Mouse (Mus musculus) hindbrain, embryonic 13.5 days (tissue): ENCODE data around the gene Sytl1. TPM values are rescaled to one million over a fixed set of nuclear protein-coding genes. Genes with fewer than 3 reads are reported as not detected.

Source experiments
- ATAC-seq: fragments of 200-750 bp; cut with Nextera tagmentation; 2 replicates; pipeline ENCODE4 v1.8.0; 2017; ENCODE audit warnings: moderate TSS enrichment; ENCODE audit not compliant: low FRiP score
- H3K27ac ChIP-seq: fragments of 300-500 bp; sonication (generic); 2 replicates; pipeline ENCODE4 v1.5.1; 2015; ENCODE audit warnings: inconsistent platforms, mild to moderate bottlenecking, moderate library complexity
- H3K27me3 ChIP-seq: fragments of 300-500 bp; sonication (generic); 2 replicates; pipeline ENCODE4 v1.6.1; 2015; ENCODE audit warnings: mild to moderate bottlenecking, inconsistent platforms
- H3K36me3 ChIP-seq: fragments of 300-500 bp; sonication (generic); 2 replicates; pipeline ENCODE4 v1.6.1; 2015; ENCODE audit warnings: mild to moderate bottlenecking, inconsistent platforms
- H3K4me1 ChIP-seq: fragments of 300-500 bp; sonication (generic); replicated peaks from 2 replicates; pipeline ENCODE4 v1.6.1; 2015; ENCODE audit warnings: inconsistent platforms
- H3K4me2 ChIP-seq: fragments of 300-500 bp; sonication (generic); 2 replicates; pipeline ENCODE4 v1.6.1; 2015; ENCODE audit warnings: inconsistent platforms, mild to moderate bottlenecking, moderate library complexity
- H3K4me3 ChIP-seq: fragments of 300-500 bp; sonication (generic); 2 replicates; pipeline ENCODE4 v1.5.1; 2015; ENCODE audit warnings: mild to moderate bottlenecking, inconsistent platforms
- H3K9ac ChIP-seq: fragments of 300-500 bp; sonication (generic); 2 replicates; pipeline ENCODE4 v1.6.1; 2015; ENCODE audit warnings: mild to moderate bottlenecking, inconsistent platforms
- H3K9me3 ChIP-seq: fragments of 300-500 bp; sonication (generic); 2 replicates; pipeline ENCODE4 v1.6.1; 2016; ENCODE audit warnings: inconsistent platforms
- WGBS: fragments of 180-500 bp; shearing (Covaris S2); methylation state at CpG from one replicate; pipeline ENCODE4 v1.1.7; 2015; 5-methylcytosine and 5-hydroxymethylcytosine counted together
- polyA plus RNA-seq: library from polyadenylated mRNA; unstranded; fragments of >200 nt; fragmentation: Nextera tagmentation; extraction: Ambion mirVana; gene quantifications from 2 replicates; pipeline ENCODE4 v1.2.1, GENCODE M21; 2015

Sytl1 gene
- 0.41 and 0.69 TPM in 2 replicates for polyA plus RNA-seq

DNA sequence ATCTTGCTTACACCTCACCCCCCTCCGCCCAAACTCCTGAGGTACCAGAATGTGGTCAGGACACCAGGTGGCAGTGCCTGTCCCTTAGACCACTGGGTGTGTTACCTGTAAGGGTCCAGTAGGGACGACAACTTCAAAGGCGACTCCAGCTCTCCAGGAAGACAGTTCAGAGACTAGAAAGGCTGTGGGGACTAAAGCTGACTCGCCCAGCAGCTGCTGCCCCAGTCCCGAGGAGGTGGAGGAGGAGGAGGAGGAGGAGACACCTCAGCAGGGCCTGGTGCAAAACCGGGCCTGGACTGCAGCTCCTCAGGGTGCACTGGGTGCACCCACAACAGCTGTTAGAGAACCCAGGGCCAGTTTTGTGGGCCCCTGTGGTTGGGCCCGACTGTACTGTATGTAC is at the start of gene Sytl1:
Gene Sytl1 (minus strand): TSS at position 232 of the 400 bp plus-strand sequence.
- peaks cover 52% of the 10 kb centered on the region for H3K36me3 ChIP-seq

DNA sequence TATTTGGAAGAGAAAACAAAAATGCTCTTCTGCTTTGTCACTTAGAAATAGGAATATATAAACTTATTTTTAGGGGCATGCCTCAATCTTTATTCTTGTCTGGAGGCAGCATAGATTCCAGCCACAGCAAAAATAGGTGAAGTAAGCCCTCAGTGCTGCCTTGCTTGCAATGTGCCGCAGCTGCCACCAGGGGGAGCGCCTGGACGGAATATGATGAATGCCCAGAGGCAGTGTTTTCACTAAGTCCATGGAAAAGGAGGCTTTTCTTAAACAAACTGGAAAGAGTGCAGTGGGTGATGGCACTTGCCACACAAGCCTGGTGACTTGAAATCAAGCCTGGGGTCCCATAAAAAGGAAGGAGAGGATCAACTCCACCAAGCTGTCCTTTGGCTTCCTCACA is 47.0 kb upstream of the Sytl1 start:
- 0% methylated on average over 3 of the region's 3 CpGs for WGBS
- no peaks in the 10 kb centered on the region for H3K4me1 ChIP-seq
- peaks cover 26% of the 10 kb centered on the region for H3K36me3 ChIP-seq
- H3K9me3 ChIP-seq, result no peaks in the 10 kb centered on the region
- ATAC-seq, result no peak
- H3K27ac ChIP-seq, result no peak overlapping the region
- H3K4me3 ChIP-seq, result no peak overlapping the region
- H3K9ac ChIP-seq, result no peak overlapping the region
- H3K27me3 ChIP-seq, result no peaks in the 10 kb centered on the region
- no peak overlapping the region for H3K4me2 ChIP-seq

More for the DNA sequence above, at the start of gene Sytl1:
- Histone ChIP-seq H3K4me2 (no peak within 1 kb of the TSS), H3K27ac (no peak within 1 kb of the TSS), H3K27me3 (peaks cover 10% of the 10 kb centered on the region), H3K9me3 (no peaks in the 10 kb centered on the region), H3K9ac (no peak within 1 kb of the TSS), H3K4me3 (no peak within 1 kb of the TSS), H3K4me1 (no peaks in the 10 kb centered on the region; the same call in 1 of the 2 replicates)
- 45% methylated on average over 7 of the region's 7 CpGs for WGBS
- no peak for ATAC-seq

GRCm38 (mm10) chr4:133307331-133307730 is 44.4 kb upstream of the Sytl1 start:
- peaks cover 40% of the 10 kb centered on the region for H3K36me3 ChIP-seq
- WGBS, result 44% methylated on average over 3 of the region's 3 CpGs
- ATAC-seq, result no peak
- H3K9me3 ChIP-seq, result no peaks in the 10 kb centered on the region
- no peaks in the 10 kb centered on the region for H3K4me1 ChIP-seq
- no peaks in the 10 kb centered on the region for H3K27me3 ChIP-seq
- H3K4me2 ChIP-seq, result no peak overlapping the region
- H3K4me3 ChIP-seq, result no peak overlapping the region
- no peak overlapping the region for H3K27ac ChIP-seq
- peak overlapping the region; percentile 2; the same call in 1 of the 2 replicates for H3K9ac ChIP-seq

DNA sequence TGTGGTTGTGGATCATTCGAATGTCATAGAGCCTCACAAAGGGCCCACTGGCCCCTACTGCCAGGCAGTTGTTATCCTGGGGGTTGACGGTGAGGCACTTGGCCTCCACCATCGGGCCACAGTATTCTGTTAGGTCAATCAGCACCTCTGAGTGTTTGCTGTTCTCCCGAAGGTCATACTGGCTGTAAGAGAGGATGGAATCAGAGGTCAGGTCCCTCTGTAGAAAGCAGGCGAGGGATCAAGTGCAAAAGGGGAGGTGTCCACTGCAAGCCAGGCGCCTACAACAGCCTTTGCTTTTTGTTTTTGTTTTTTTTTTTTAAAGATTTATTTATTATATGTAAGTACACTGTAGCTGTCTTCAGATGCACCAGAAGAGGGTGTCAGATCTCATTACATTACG is 42.9 kb upstream of the Sytl1 start:
- H3K36me3 ChIP-seq, result peaks cover 48% of the 10 kb centered on the region
- H3K27ac ChIP-seq, result no peak overlapping the region
- H3K9me3 ChIP-seq, result no peaks in the 10 kb centered on the region
- H3K4me2 ChIP-seq, result no peak overlapping the region
- peaks cover 3% of the 10 kb centered on the region; the same call in 1 of the 2 replicates for H3K4me1 ChIP-seq
- WGBS, result 92% methylated on average over 7 of the region's 7 CpGs
- no peak for ATAC-seq
- H3K4me3 ChIP-seq, result no peak overlapping the region
- no peaks in the 10 kb centered on the region for H3K27me3 ChIP-seq
- H3K9ac ChIP-seq, result no peak overlapping the region

DNA sequence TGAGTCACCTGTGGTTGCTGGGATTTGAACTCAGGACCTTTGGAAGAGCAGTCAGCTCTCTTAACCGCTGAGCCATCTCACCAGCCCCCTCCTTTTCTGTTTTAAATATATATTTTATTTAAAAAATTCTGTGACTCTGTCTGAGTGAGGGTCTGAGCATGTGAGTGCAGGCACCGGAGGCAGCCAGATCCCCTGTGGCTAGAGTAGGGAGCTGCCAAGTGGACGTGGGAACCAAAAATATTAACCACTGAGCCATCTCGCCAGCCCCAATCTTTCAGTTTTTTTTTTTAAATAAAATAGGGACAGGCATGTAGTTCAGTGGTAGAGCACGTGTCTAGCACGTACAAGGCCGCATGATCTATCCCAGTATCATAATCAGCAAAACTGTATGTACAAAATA is 41.9 kb upstream of the Sytl1 start:
- no peaks in the 10 kb centered on the region for H3K27me3 ChIP-seq
- H3K9me3 ChIP-seq, result no peaks in the 10 kb centered on the region
- H3K4me1 ChIP-seq, result peaks cover 12% of the 10 kb centered on the region
- H3K4me3 ChIP-seq, result no peak overlapping the region
- no peak for ATAC-seq
- peaks cover 58% of the 10 kb centered on the region for H3K36me3 ChIP-seq
- 92% methylated on average over 7 of the region's 7 CpGs for WGBS
- no peak overlapping the region for H3K27ac ChIP-seq
- H3K9ac ChIP-seq, result no peak overlapping the region
- H3K4me2 ChIP-seq, result no peak overlapping the region

GRCm38 (mm10) chr4:133302668-133303067 is 39.8 kb upstream of the Sytl1 start:
- 90% methylated on average over 5 of the region's 5 CpGs for WGBS
- H3K36me3 ChIP-seq, result peaks cover 50% of the 10 kb centered on the region

DNA sequence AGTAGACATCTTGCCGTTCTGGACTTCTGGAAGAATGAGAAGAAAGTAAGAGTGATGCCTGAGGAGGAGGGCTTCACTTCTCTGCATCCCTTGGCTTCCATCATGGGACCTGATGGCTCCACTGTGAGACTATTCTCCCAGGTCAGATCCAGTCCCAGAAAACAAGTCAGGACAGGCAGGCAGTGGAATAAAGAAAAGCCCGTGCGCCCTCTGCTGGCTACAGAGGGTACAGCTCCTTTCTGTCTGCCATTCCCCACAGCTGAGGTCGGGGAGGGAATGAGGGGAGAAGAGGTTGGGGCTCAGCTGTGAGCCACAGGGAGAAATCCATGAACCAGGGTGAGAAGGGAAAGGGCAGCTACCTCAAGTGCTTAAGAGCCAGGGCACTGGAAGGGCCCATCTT is 38.9 kb upstream of the Sytl1 start:
- Histone ChIP-seq H3K27ac (peak overlapping the region; percentile 60), H3K4me2 (no peak overlapping the region), H3K4me1 (peaks cover 39% of the 10 kb centered on the region), H3K9ac (no peak overlapping the region), H3K4me3 (no peak overlapping the region), H3K9me3 (no peaks in the 10 kb centered on the region), H3K27me3 (no peaks in the 10 kb centered on the region), H3K36me3 (peaks cover 52% of the 10 kb centered on the region)
- no peak for ATAC-seq
- WGBS, result 22% methylated on average over 4 of the region's 4 CpGs

More at GRCm38 (mm10) chr4:133302668-133303067, 39.8 kb upstream of the Sytl1 start:
- H3K4me1 ChIP-seq, result peaks cover 33% of the 10 kb centered on the region
- no peak for ATAC-seq
- H3K9ac ChIP-seq, result 0 out of 2 replicates have a peak overlapping the region, but pooled peaks have one; percentile 3
- H3K4me2 ChIP-seq, result no peak overlapping the region
- no peak overlapping the region for H3K4me3 ChIP-seq
- no peaks in the 10 kb centered on the region for H3K9me3 ChIP-seq
- H3K27me3 ChIP-seq, result no peaks in the 10 kb centered on the region
- H3K27ac ChIP-seq, result no peak overlapping the region

GRCm38 (mm10) chr4:133300421-133300820 is 37.5 kb upstream of the Sytl1 start:
- 90% methylated on average over 11 of the region's 11 CpGs for WGBS
- Histone ChIP-seq H3K4me2 (no peak overlapping the region), H3K9ac (peak overlapping the region; percentile 36; the same call in 1 of the 2 replicates), H3K27me3 (no peaks in the 10 kb centered on the region), H3K4me3 (no peak overlapping the region), H3K9me3 (no peaks in the 10 kb centered on the region), H3K27ac (peak overlapping the region; percentile 83), H3K36me3 (peaks cover 61% of the 10 kb centered on the region), H3K4me1 (peaks cover 39% of the 10 kb centered on the region)
- no peak for ATAC-seq

DNA sequence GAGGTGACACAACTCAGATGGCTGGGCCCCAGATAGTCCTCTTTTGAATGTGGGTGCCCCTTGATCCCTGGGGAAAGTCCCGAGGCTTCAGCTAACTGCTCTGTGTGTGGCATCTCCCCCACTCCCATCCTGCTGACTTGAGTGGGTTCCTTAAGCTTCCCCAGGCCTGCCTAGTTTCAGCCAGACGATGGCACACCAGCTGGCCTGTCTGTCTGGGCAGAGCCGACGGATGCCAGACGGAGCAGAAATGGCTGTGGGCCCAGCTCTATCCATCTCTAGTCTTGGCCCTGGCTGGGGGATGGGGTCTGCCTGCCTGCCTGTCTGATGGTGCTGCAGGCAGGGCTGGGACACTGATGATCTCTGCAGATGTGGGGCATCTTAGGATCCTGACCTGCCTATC is 36.8 kb upstream of the Sytl1 start:
- H3K9ac ChIP-seq, result peak overlapping the region; percentile 59
- no peaks in the 10 kb centered on the region for H3K9me3 ChIP-seq
- peak overlapping the region; percentile 83 for H3K27ac ChIP-seq
- no peak overlapping the region for H3K4me2 ChIP-seq
- H3K36me3 ChIP-seq, result peaks cover 65% of the 10 kb centered on the region
- H3K4me3 ChIP-seq, result no peak overlapping the region
- 50% methylated on average over 5 of the region's 5 CpGs for WGBS
- ATAC-seq, result no peak
- H3K27me3 ChIP-seq, result peaks cover 6% of the 10 kb centered on the region
- peaks cover 39% of the 10 kb centered on the region for H3K4me1 ChIP-seq

GRCm38 (mm10) chr4:133298516-133299365 is 35.8 kb upstream of the Sytl1 start:
- 25% methylated on average over 12 of the region's 12 CpGs for WGBS
- Histone ChIP-seq H3K4me2 (no peak overlapping the region), H3K9ac (peak overlapping the region; percentile 59), H3K27me3 (peaks cover 12% of the 10 kb centered on the region), H3K4me1 (peaks cover 43% of the 10 kb centered on the region), H3K4me3 (no peak overlapping the region), H3K27ac (peak overlapping the region; percentile 83), H3K36me3 (peaks cover 67% of the 10 kb centered on the region), H3K9me3 (no peaks in the 10 kb centered on the region)
- ATAC-seq, result 0 out of 2 replicates have a peak, but pooled peaks have one; percentile 17

- Histone ChIP-seq H3K9me3 (no peaks in the 10 kb centered on the region), H3K4me3 (no peak overlapping the region), H3K4me1 (peaks cover 52% of the 10 kb centered on the region), H3K36me3 (peaks cover 64% of the 10 kb centered on the region), H3K27me3 (peaks cover 12% of the 10 kb centered on the region), H3K27ac (peak overlapping the region; percentile 83), H3K9ac (peak overlapping the region; percentile 59; the same call in 1 of the 2 replicates), H3K4me2 (no peak overlapping the region)
- ATAC-seq, result peak; percentile 80
- WGBS, result 1% methylated on average over 5 of the region's 5 CpGs
These were observed 34.9 kb upstream of the Sytl1 start for GRCm38 (mm10) chr4:133297801-133298238.

- peaks cover 57% of the 10 kb centered on the region for H3K4me1 ChIP-seq
- no peak overlapping the region for H3K4me2 ChIP-seq
- peak overlapping the region; percentile 83; the same call in 1 of the 2 replicates for H3K27ac ChIP-seq
- peaks cover 61% of the 10 kb centered on the region for H3K36me3 ChIP-seq
- H3K9ac ChIP-seq, result peak overlapping the region; percentile 59; the same call in 1 of the 2 replicates
- no peaks in the 10 kb centered on the region for H3K9me3 ChIP-seq
- H3K27me3 ChIP-seq, result peaks cover 12% of the 10 kb centered on the region
- H3K4me3 ChIP-seq, result no peak overlapping the region
- WGBS, result 73% methylated on average over 10 of the region's 10 CpGs
- ATAC-seq, result peak; percentile 4; the same call in 1 of the 2 replicates
These were observed 34.4 kb upstream of the Sytl1 start for GRCm38 (mm10) chr4:133297360-133297759.
